Mouse (Mus musculus) thymus, postnatal 14 days (tissue): ENCODE data around the gene Cyp11a1.

Experiments used
- DNase-seq: peaks from one replicate; pipeline ENCODE4 v3.0.0; 2021

Cyp11a1 gene

DNA sequence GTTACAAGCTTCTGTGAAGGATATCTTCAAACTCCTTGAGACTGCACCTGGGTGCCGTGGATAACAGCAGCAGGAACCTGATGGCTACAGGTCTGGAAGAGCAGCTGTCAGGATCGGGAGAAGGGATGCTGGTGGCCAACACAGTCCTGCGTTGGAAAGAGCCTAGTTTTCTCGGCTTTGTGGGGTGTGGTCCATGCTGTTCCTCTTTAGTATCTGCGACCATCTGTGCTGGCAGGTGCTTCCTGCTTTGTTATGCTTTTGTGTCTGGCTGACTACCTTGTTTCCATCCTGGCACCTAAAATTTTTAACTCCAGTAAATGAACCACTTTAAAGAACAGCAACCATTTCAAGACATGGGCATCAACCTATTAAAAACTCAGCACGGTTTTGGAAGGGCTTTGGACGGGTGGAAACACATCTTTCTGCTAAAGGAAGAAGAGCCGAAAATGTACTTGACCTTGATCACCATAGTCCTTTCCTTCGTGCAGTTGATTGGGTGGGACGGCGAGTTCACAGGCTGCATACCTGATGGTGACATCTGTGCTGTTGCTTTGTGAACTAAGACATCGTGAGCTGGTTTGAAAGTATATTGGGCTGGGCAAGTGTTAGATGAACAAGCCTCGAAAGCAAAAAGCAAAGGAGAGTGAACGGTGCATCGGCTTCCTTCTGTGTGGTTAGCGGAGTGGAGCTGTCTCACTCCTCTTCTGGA lies at the start of gene Cyp11a1:
Cyp11a1 (plus strand) TSS at position 659 of the 709 bp plus-strand sequence.
- DNase-seq: peak; percentile 34

DNA sequence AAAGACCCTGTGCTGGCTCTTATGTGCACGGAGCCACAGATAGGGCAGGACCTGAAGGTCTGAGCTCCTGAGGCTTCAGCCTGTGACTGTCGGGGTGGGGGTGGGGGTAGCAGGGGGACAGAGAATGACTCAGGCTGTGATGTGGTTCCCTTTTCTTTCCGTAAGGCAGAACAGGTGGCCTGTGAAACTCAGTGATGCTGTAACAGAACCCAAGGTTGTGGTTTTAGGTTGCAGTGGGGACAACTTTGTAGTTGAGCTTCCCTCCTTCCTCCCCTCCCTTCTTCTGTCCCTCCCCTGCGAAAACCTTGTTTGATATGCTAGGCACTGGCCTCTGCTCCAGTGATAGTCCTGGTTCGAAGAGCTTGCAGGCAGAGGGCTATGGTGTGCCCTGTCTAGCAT lies 49.4 kb upstream of the Cyp11a1 start:
- peak; percentile 81 for DNase-seq

DNA sequence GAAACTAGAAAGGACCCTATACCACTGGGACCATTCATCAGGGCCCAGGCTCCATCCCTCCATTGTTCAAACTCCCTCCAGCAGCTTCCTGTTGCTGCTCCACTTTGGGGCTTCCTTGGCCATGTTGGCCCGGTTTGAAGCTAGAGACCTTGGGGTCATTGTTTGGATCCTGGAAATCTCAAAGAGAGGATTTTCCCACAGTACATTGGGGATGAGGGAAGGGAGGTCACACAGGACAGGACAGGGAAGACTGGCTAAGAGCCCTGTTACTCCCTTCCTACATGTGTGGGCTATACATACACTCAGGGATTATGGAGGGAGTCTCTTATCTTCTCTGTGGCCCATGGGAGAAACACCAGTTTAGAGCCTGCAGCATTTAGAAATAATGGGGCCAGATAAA lies 47.6 kb upstream of the Cyp11a1 start:
- no peak for DNase-seq

DNA sequence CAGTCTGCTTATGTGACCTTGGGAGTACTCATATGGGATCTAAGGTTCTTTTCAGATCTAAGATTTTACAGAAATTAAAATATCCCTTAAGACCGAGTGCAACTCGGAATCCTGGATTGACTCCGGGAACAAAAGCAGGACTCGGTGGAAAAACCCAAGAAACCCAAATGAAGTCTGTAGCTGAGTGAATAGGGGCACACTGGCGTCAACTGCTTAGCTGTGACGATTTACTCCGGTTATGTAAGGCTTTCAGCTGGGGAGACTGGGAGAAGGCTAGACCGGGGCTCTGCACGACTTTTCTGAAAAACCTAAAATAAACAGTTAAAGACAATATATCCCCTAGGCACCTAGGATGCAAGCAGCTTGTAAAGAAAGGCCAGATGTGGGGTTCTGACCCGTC lies 46.8 kb upstream of the Cyp11a1 start:
- no peak for DNase-seq

DNA sequence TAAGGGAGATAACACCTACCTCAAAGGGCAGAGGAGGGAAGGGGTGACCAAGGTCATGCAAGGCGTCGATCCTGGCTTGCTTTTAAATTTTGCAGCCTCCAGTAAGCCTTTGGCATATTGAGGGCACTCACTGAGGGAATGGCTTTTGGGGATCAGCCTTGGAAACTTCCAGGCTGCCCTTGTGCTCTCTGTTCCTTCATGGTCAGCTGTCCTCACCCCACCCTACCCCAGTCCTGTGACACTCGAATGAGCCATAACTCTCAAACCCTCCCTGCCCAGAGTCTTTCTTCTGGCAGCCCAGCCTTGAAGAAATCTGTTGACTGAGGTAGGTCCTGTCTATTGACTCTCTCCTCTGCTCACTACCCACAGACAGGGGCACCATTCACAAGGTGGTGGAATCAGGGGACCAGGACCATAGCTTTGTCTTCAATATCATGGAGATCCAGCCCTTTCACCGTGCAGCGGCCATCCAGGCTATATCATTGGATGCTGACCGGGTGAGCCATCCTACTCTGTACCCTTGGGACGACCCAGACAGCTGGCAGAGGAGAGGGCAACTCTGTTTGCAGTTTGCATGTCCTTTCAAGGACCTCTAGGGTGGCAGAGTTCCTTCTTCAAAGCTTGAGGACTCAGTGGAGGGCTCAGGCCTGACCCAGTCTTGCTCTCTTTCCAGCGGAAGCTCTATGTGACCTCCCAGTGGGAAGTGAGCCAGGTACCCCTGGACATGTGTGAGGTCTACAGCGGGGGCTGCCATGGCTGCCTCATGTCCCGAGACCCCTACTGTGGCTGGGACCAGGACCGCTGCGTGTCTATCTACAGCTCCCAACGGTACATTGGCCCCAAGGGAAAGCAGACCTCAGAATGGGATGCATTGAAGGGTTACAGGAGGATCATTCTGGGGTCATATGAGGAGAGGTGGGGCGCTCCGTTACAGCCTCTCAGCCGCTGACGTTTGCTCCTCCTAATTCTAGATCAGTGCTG lies 46.0 kb upstream of the Cyp11a1 start:
- DNase-seq: no peak

DNA sequence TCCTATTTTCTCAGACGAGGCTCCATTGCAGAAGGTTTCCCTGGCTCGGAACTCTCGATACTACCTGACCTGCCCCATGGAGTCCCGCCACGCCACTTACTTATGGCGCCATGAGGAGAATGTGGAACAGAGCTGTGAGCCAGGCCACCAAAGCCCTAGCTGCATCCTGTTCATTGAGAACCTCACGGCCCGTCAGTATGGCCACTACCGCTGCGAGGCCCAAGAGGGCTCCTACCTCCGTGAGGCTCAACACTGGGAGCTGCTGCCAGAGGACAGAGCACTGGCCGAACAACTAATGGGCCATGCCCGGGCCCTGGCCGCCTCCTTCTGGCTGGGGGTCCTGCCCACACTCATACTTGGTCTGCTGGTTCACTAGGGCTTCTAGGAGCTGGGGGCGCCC lies 45.0 kb upstream of the Cyp11a1 start:
- DNase-seq: no peak

DNA sequence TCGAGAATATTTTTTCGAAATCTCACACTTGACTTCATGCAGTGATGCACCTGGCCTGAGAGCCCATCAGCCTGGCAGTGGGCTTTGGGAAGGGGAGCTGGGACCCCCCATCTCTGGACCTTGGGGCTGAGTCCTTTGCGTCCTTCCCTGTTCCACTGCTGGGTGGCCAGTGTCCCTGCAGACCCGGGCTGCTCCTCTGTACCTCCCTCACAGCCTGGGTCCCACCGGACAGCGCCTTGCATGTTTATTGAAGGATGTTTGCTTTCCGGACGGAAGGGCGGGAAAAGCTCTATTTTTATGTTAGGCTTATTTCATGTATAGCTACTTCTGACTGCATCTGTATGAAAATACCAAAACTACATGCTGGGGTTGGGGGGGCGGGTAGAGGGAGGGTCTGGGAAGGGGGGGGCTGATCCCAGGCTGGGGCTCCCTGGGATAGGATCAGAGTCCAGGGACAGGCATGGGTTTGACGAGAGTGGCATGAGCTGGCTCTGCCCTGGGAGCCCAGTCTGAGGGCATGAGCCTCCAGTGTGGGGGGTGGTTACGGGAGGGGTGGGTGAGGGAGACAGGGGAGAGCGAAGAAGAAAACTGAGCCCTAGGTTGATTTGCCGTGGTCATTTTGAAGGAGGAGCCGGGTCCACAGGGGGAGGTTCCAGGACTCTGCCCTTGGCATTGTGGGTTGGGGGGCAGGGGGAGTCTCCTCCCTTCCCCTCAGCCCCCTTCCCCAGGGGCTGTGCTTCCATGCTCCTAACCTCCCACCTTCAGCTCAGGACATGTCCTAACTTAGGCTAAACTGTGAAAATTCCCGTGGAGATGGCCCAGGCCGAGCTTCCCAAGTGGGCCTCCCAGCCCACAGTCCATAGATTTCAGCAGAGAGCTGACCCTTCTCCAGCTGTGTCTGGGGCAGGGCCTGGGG lies 44.1 kb upstream of the Cyp11a1 start:
- DNase-seq: no peak

DNA sequence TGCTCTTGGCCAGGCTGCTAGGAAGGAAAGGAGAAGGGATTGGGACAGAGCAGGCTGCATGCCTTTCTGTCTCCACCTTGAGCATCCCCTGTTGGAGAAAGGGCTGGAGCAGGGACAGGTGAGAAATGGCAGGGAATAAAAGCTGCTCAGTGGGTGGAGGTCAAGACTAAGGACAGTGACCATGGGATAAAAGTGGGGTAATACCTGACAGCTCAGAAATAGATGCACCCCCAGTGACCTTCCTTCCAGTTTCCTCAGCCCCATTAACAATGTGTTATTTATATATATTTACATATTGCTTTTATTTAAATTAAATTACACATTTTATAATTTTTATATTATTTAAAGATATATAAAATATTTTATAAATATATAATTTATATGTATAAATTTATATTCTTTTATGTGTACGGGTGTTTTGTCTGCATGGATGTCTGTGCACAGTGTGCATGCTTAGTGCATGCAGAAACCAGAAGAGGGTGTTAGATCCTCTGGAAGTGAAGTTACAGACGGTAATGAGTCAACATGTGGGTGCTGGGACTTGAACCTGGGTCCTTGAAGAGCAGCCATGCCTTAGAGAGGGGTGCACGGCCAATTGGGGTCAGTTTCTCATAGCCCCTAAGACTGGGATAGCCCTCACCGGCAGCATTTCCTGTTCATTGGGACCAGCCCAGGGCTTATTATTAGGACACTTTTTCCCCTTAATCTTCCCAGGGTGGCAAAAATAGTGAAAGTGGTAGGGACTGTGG lies 42.8 kb upstream of the Cyp11a1 start:
- no peak for DNase-seq

DNA sequence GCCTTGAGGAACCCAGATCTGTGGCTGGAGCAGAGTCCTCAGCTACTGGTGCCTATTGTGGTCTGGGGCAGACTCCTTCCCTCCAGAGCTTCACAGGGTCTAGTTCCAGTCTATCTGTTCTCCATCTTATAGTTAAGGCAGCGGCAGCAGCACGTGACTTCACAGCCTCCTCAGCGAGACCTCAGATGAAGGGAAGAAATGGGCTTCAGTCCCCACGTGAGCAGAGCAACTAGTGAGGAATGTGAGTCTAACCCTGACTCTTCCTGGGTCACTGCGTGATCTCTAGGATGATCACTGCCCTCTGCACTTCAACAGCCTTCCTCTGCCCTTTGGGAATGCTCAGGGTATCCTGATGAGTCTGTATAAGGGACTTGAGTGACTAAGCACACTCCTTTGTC lies 42.2 kb upstream of the Cyp11a1 start:
- no peak for DNase-seq

DNA sequence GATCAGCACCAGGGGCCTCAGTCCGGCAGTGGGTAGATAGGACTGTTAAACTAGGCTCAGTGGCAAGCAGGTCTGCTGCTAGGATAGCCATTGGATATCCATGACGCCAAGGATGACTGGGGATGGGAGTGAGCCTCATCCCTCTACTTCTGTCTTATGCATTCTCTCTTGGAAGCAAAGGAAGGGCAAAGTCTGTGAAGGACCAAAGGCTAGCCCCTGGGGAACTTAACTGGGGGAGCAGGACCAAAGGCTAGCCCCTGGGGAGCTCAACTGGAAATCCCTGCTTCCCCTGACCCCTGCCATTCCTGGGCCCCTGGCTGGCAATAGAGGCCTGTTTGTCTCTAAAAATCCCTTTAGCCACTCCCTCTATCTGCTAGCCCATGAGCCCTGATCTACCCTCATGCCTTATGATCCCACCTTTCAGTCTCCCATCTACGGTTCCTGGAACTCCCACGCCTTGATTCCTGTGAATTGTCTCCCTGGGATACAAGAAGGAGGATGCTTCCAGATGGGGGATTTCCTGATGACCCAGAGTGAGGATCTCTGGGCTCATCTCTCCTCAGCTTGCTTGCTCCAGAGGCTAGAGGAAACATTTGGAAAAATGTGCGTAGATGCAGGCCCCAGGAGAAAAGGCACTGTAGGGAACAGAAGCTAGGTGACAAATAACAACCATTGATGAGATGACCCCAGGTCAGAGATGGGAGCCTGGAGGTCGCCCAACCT lies 41.5 kb upstream of the Cyp11a1 start:
- DNase-seq: no peak

DNA sequence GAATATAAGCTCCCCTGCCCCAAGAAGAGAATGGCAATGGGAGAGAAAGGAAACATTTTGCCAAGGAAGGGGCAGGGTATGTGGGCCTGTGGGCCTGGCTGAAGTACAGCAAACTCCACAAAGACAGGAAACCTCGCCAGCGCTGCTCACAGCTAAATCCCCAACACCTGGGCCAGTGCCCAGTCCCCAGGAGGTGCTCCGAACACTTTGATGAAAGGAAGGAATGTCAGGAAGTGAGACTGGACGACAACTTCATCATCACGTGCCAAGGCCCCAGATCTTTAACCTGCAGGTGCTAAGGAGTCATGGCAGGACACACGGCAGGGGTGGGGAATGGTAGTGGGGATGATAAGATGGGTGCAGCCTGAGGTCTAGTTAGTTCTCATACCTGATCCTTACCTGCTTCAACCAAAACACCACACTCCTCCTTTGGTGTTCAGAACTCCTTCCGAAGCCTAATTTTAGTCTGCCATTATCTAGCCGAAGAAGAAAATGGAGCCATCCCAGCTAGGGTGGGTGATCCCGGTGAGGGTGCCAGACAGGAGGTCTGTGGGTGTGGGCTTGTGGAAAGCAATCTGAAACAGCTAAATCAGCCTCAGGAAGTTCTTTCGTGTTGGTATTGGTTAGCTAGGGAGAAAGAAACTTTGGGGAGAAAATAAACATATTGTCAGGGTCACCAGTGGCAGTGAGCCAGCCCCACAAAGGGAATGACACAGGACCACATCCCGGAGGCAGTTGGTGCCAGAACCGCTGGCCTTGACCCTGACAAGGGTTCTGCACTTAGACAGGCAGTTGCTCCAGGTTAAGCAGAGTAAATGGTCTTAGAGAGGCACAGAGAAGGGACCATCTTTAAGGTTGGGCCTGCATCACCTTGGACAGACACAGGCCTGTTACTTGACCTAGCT lies 40.7 kb upstream of the Cyp11a1 start:
- DNase-seq: no peak

DNA sequence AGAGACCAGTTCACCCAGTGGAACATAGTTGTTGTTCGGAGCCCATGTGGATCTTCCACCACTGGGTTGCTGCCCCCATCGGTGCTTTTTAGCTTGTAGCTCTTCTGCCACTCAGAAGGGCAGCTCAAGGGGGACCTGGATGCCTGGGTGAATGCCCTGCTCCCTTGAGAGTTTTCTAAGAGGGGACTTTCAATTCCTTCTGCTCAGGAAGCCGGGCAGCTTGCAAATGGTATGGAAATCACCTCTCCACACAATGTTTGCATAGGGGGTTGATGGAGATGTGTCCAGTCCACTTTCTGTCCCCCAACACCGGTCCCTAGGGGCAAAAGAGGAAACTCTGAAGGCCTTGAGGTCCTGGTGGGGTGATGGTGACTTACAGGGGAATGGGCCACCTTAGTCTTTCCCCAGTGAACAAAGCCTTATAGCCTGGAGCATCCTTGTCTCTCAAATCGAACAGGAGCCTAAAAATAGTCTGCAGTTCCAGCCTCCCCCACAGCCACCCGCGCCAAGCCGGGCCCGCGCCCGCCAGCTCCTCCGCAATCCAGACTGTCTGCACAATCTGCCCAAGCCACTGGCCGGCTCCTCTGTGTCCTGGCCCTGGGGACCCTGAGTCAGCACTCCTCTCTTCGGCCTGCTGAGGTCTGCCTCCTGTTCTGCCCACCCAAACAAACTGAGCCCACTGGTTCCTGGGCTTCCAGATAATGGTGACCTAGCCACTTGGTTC lies 38.8 kb upstream of the Cyp11a1 start:
- peak; percentile 33 for DNase-seq

DNA sequence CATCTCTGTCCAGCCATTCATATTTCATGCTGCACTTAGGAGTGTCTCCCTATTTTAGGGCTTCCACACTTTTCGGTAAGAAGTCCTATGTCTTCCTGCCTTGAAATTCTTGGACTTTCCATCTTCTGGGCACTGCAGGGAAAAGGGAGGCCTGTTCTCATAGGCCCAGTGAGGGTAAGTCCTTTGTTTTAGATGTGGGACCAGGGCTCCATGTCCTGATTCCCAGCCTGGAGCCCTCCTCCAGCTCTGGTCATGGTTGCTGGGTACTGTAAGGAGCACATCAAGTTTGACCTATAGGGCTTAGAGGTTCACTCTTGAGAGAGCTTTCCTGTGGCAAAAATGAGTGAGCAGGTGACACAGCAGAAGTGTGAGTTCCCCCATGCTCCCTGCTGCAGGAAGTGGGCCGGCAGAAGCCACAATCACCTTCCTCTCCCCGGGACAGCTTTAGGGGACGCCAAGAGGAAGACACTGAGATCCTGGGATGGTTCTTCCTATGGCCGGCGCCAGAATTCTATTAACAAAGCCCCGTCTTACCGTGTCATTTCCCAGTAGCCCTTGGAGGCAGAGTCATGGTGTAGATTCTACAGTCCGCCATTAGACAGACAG lies 37.9 kb upstream of the Cyp11a1 start:
- DNase-seq: peak; percentile 77

DNA sequence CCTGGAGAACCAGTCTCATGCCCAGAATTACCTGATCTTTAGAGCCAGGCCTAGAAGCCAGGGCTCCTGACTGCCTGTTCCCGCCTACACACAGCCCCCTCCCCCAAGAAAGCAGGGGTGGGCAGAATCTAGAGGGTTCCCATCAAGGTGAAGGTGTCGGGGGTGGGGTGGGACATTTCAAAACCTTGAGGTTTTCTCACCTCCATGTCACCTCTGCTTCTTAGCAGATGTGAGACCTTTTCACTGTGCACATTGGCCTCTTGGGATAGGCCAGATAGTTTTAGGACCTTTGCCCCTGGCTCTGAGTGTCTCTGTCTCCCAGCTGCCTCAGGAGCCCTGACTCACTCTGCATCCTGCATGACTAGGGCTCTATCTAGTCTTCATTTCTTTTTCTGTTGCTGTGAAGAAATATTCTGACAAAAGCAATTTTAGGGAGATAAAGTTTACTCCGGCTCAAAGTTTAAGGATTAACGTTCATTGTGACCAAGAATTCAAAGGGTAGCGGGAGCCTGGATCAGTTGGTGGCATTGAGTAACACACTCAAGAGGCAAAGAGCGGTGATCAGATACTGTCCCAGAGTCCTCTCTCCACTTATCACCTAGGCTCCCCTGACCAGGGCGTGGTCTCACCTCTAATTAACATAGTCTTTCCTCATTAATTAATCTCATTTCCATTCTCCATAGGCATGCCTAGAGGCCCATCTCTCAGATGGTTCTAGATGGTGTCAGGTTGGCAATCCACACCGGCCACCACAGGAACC lies 37.2 kb upstream of the Cyp11a1 start:
- peak; percentile 48 for DNase-seq

DNA sequence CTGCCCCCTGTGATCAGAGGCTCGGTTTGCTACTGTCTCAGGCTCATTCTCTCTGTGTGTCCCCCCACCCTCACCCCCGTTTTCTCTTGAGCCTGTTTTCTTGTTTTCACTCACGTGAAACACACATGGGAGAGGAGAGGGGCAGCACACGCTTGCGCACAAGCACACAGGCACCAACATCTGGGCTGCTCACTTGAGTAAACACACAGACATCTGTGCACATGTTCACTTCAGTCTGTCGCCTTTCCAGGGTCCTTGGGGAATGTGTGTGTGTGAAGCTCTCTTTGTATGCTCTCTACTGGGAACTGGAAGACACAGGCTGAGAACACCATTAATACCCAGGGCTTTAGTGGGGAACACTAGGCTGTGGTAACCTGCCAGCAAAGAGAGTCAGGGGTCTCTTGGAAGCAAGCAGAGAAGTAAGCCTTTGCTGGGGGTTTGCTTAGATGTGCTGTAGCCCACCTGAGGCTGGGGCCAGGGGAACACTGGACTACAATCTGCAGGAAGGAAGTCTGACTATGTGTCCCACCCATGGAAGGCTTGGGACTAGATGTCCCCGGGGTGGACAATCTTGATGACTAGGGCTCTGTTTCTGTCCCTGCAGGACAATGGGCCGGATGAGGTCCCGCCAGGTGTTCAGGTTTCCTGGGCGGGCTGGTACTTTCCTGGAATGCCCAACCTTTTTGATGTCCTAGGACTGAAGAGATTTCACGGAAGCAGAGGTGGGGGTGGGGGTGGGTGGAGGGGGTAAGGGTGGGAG lies 36.3 kb upstream of the Cyp11a1 start:
- DNase-seq: peak; percentile 66

DNA sequence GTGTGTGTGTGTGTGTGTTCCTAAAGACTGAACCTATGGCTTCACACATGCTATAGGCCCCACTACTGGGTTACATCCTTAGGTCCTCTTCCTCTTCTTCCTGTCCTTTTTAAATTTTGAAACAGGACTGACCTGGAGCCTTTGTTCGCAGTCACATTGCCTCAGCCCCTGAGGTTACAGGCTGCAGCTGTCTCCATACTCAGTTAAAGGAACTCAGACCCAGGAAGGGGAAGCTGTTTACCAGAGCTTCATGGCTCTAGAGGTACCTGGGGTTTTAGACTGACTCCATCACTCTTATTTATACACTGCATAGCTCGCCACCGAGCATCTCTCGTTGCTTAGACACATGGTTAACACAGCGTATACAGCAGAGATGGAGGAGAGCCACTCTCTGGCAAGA lies 34.8 kb upstream of the Cyp11a1 start:
- peak; percentile 63 for DNase-seq

DNA sequence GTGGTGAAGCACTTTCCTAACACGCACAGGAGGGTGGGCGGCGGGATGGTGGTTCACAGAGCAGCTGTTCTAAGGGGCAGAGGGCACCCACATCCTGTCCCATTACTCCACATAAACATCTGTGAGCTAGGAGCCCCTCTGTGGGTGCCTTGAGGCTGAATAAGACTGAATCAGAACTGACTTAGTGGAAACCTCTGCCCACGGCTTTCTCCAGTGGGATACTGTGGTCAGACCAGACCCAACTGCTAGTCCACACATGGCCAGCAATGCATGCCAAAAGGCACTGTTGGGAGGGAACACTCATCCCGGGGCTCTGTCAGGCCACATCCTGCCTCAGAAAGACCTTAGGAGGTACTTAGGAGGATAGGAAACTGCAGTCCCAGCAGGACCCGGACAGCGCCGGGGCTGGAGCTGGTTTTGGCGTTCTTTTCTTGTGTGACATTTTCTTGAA lies 34.0 kb upstream of the Cyp11a1 start:
- DNase-seq: peak; percentile 90
